Mouse (Mus musculus): ENCODE measurements around the gene Glul. TPM values are rescaled to one million over a fixed set of nuclear protein-coding genes. Genes with fewer than 3 reads are reported as not detected.

Gene Glul
- total and polyA plus RNA-seq, 2 experiments from 2014 or later = 254 to 313 TPM

DNA sequence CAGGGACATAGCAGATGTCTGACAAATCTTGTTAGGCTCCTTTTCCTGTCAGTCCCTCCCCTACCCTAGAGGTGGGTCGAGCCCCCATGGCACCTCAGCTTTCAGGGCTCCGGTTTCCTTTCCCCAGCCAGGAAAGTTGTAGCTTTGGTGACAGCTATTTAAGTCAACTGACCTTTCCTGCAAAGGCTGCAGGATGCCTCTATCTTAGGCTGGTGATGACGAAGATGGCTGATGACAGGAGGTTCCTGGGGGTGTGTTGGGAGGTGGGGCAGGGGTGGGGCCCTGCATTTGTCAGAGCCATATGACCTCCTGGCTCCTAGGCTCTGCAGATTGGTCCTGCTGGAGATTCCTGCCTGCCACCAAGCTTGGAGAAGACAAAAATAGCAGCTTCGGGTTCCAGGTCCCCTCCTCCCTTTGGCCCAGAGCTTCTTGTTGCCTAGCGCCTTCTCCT, 22.9 kb downstream of the Glul start:
- H3K9ac ChIP-seq = no peak overlapping the region
- ATAC-seq = no peak
- no peaks in the 10 kb centered on the region for H3K9me3 ChIP-seq (ENCODE audit: low read length)
- H3K36me3 ChIP-seq (ENCODE audit: insufficient read depth) = no peaks in the 10 kb centered on the region
- TF ChIP-seq CTCF (IDR thresholded peaks at IDR 0.05; ENCODE audit: low read depth) = no peak
- no peaks in the 10 kb centered on the region for H3K27me3 ChIP-seq (ENCODE audit: insufficient read depth, low read length)
- 66% methylated on average over 5 of the region's 5 CpGs for WGBS
- H3K27ac ChIP-seq (ENCODE audit: low read depth, low read length) = no peak overlapping the region
- H3K4me2 ChIP-seq (ENCODE audit: low read depth) = no peak overlapping the region
- no peak overlapping the region for H3K4me3 ChIP-seq (ENCODE audit: low read depth, low read length)
- DNase-seq = no peak
- no peaks in the 10 kb centered on the region for H3K4me1 ChIP-seq (ENCODE audit: insufficient read depth)

DNA sequence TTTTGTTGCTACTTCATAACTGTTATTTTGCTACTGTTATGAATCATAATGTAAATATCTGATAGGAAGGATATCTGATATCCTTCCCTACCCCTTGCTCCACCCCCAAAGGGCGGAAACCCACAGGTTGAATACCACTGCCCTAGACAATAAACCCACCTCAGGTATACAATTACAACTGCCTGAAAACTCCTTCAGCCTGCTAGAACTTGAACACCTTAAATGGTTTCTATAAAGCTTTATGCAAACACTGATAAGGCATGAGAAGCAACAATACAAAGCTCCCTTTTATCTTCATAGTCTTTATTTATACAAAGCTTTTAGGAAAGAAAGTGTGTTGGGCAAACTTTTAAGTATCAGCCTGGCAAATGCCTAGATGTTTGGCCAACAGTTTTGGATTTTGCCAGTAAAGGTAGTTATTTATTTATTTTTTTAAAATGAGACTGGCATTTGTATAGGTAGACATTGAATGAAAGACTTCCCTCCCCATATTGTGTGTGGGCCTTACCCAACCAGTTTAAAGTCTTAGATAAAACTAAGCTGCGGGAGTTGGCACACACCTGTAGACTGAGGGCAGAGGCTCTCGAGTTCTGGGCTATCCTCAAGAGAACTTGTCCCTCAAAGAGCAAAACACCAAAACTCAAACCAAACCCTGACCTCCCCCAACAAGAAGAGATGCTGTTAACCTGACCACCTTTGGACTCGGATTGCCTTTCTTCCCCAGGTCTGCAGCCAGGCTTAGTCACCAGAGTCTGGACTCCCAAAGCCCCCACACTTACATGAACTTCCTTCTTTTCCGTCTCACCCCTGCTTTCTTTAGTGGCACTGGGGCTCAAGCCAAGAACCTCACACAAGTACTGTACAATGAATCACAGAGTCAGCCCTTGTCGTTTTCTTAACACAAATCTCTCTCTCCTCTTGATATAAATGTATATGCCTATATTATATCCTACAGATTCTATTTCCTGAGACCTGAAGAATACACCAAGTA, 24.9 kb downstream of the Glul start:
- Histone ChIP-seq H3K27me3 (ENCODE audit: insufficient read depth, low read length) (no peaks in the 10 kb centered on the region), H3K4me3 (ENCODE audit: low read depth, low read length) (no peak overlapping the region), H3K4me1 (ENCODE audit: insufficient read depth) (no peaks in the 10 kb centered on the region), H3K36me3 (ENCODE audit: insufficient read depth) (no peaks in the 10 kb centered on the region), H3K9me3 (ENCODE audit: low read length) (no peaks in the 10 kb centered on the region), H3K4me2 (ENCODE audit: low read depth) (no peak overlapping the region), H3K9ac (no peak overlapping the region), H3K27ac (ENCODE audit: low read depth, low read length) (no peak overlapping the region)
- no peak for DNase-seq
- no peak for ATAC-seq
- 87% methylated on average over 6 of the region's 6 CpGs for WGBS
- TF ChIP-seq CTCF (IDR thresholded peaks at IDR 0.05; ENCODE audit: low read depth) = no peak

DNA sequence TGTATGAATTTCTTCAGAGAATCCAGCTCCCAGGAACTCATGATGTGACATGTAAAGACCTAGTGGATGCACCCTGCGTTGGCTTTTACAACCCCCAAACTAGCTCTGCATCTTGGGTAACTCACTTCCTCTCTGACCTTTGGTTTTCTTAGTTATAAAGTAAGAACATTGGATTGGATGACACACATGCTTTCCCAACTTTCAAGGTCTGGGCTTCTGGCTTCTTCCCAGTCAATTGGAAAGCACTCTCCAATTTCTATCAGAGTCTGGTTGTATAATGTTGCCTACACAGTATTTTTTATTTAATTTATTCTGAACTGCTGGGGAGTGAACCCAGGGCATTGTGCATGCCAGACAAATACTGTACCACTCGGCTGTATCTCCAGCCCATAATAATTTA, 30.7 kb downstream of the Glul start:
- Histone ChIP-seq H3K9ac (no peak overlapping the region), H3K27me3 (ENCODE audit: insufficient read depth, low read length) (no peaks in the 10 kb centered on the region), H3K27ac (ENCODE audit: low read depth, low read length) (no peak overlapping the region), H3K4me3 (ENCODE audit: low read depth, low read length) (no peak overlapping the region), H3K36me3 (ENCODE audit: insufficient read depth) (no peaks in the 10 kb centered on the region), H3K4me1 (ENCODE audit: insufficient read depth) (no peaks in the 10 kb centered on the region), H3K9me3 (ENCODE audit: low read length) (no peaks in the 10 kb centered on the region), H3K4me2 (ENCODE audit: low read depth) (no peak overlapping the region)
- ATAC-seq = no peak
- 72% methylated on average over 2 of the region's 2 CpGs for WGBS
- no peak for DNase-seq
- no peak for TF ChIP-seq CTCF (IDR thresholded peaks at IDR 0.05; ENCODE audit: low read depth)

DNA sequence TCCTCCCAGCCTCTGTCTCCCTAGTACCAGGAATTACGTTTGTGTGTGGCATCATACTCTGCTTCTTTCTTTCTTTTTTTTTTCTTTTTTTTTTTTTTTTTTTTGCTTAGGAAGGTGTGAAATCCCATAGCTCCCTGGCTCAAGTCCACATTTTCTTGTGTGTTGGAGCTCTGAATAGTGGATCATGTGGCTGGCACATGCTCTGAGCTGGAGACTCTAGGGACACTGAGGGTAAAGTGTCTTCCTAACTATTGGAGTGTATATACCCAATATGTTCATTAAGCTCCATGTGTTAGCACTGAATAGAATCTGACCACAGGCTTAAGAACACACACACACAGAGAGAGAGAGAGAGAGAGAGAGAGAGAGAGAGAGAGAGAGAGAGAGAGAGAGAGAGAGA, 34.0 kb downstream of the Glul start:
- no peak overlapping the region for H3K27ac ChIP-seq (ENCODE audit: low read depth, low read length)
- H3K4me1 ChIP-seq (ENCODE audit: insufficient read depth) = no peaks in the 10 kb centered on the region
- WGBS = 67% methylated on average over 1 of the region's 1 CpGs
- no peak overlapping the region for H3K4me2 ChIP-seq (ENCODE audit: low read depth)
- TF ChIP-seq CTCF (IDR thresholded peaks at IDR 0.05; ENCODE audit: low read depth) = no peak
- no peaks in the 10 kb centered on the region for H3K9me3 ChIP-seq (ENCODE audit: low read length)
- no peaks in the 10 kb centered on the region for H3K36me3 ChIP-seq (ENCODE audit: insufficient read depth)
- DNase-seq = no peak
- no peak for ATAC-seq
- H3K27me3 ChIP-seq (ENCODE audit: insufficient read depth, low read length) = no peaks in the 10 kb centered on the region
- no peak overlapping the region for H3K4me3 ChIP-seq (ENCODE audit: low read depth, low read length)
- no peak overlapping the region for H3K9ac ChIP-seq

DNA sequence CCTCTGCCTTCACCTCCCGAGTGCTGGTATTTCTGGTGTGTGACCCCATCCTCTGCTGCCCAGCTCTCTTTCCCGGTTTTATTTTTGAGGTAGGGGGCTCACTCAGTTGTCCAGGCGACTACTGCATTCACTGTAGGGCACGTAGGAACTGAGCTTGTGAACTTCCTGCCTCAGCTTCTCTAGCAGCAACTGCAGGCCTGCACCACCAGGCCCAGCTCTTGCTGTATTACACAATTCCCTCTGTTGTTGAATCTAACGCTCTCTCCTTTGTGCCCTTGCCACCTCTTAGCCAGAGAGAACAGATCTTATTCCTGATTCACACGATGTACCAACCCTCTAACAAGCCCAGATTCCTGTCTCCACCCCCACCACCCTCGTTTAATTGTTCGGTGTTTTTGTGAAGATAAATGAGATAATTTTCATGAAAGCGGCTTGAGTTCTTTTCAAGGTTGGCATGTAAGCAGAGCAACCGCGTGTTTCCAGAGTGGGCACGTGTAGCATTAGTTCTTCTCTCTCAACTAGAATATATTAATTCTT, 36.2 kb downstream of the Glul start:
- WGBS = 41% methylated on average over 12 of the region's 12 CpGs
- ATAC-seq (peak; percentile 43; the same call in 1 of the 2 replicates), DNase-seq (peak; percentile 6)
- no peak overlapping the region for H3K4me3 ChIP-seq (ENCODE audit: low read depth, low read length)
- H3K9me3 ChIP-seq (ENCODE audit: low read length) = no peaks in the 10 kb centered on the region
- H3K27ac ChIP-seq (ENCODE audit: low read depth, low read length) = no peak overlapping the region
- no peak overlapping the region for H3K9ac ChIP-seq
- no peaks in the 10 kb centered on the region for H3K36me3 ChIP-seq (ENCODE audit: insufficient read depth)
- no peak overlapping the region for H3K4me2 ChIP-seq (ENCODE audit: low read depth)
- no peak for TF ChIP-seq CTCF (IDR thresholded peaks at IDR 0.05; ENCODE audit: low read depth)
- H3K4me1 ChIP-seq (ENCODE audit: insufficient read depth) = no peaks in the 10 kb centered on the region
- no peaks in the 10 kb centered on the region for H3K27me3 ChIP-seq (ENCODE audit: insufficient read depth, low read length)

DNA sequence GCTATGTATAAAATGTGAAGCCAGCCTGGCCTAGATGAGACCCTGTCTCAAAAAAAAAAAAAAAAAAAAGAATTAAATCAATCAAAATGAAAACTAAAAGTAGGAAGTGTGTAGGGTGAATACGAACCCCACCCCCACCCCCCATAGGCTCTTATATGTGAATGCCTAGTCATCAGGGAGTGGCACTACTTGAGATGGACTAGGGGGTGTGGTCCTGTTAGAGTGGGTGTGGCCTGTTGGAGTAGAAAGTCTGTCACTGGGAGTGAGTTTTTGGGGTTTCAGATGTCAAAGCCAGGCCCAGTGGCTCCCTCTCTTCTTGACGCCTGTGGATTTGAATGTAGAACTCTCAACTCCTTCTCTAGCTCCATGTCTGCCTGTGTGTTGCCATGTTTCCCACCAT, 37.3 kb downstream of the Glul start:
- ATAC-seq (no peak), DNase-seq (no peak)
- Histone ChIP-seq H3K27ac (ENCODE audit: low read depth, low read length) (no peak overlapping the region), H3K4me3 (ENCODE audit: low read depth, low read length) (no peak overlapping the region), H3K4me2 (ENCODE audit: low read depth) (no peak overlapping the region), H3K36me3 (ENCODE audit: insufficient read depth) (no peaks in the 10 kb centered on the region), H3K9me3 (ENCODE audit: low read length) (no peaks in the 10 kb centered on the region), H3K9ac (no peak overlapping the region), H3K4me1 (ENCODE audit: insufficient read depth) (no peaks in the 10 kb centered on the region), H3K27me3 (ENCODE audit: insufficient read depth, low read length) (no peaks in the 10 kb centered on the region)
- 100% methylated on average over 2 of the region's 2 CpGs for WGBS
- TF ChIP-seq CTCF (IDR thresholded peaks at IDR 0.05; ENCODE audit: low read depth) = no peak

DNA sequence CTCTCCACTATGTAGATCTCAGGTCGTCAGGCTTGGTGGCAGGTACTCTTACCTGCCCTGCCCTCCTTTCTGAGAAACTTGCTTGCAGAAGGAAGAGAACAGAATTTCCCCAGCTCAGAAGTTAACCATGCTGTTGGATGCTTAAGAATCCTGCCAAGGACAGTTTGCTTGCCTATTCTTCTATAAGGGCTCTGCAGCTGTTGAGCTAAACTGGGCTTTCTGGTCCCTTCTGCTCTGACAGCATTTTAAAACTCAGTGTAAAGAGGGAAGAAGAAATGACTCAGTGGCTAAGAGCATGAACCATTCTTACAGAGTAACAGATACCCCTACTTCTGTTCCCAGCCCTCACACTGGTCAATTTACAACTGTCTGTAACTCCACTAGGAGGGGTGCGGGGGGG, 41.2 kb downstream of the Glul start:
- H3K27ac ChIP-seq (ENCODE audit: low read depth, low read length) = no peak overlapping the region
- ATAC-seq (no peak), DNase-seq (peak; percentile 25)
- H3K27me3 ChIP-seq (ENCODE audit: insufficient read depth, low read length) = no peaks in the 10 kb centered on the region
- H3K4me2 ChIP-seq (ENCODE audit: low read depth) = no peak overlapping the region
- H3K9me3 ChIP-seq (ENCODE audit: low read length) = no peaks in the 10 kb centered on the region
- no peak overlapping the region for H3K4me3 ChIP-seq (ENCODE audit: low read depth, low read length)
- WGBS = 93% methylated on average over 2 of the region's 2 CpGs
- no peak overlapping the region for H3K9ac ChIP-seq
- TF ChIP-seq CTCF (IDR thresholded peaks at IDR 0.05; ENCODE audit: low read depth) = no peak
- no peaks in the 10 kb centered on the region for H3K4me1 ChIP-seq (ENCODE audit: insufficient read depth)
- no peaks in the 10 kb centered on the region for H3K36me3 ChIP-seq (ENCODE audit: insufficient read depth)
